Mouse (Mus musculus) thymus, postnatal 36 days (tissue): ENCODE measurements around the gene Olfr38.

Experiments
- DNase-seq, 2 experiments: peaks; one replicate each; pipeline ENCODE4 v3.0.0; 2022; ENCODE audit warnings: mixed read lengths in 2 of 2

Olfr38 gene

GRCm38 (mm10) chr6:42756104-42756503 is at the start of gene Olfr38:
Gene Olfr38 (plus strand): TSS chr6:42756404.
- DNase-seq: no peak

- DNase-seq: no peak
Measured at GRCm38 (mm10) chr6:42709291-42710211, 46.7 kb upstream of the Olfr38 start, which contains the start of gene Tcaf1. Gene Tcaf1 (minus strand): TSS chr6:42710088.

GRCm38 (mm10) chr6:42714668-42715067 is 41.5 kb upstream of the Olfr38 start:
- DNase-seq: no peak

- DNase-seq: no peak
Measured at GRCm38 (mm10) chr6:42717973-42718372, 38.2 kb upstream of the Olfr38 start.

- no peak for DNase-seq
Measured at GRCm38 (mm10) chr6:42739071-42739470, 17.1 kb upstream of the Olfr38 start, which contains the start of gene Olfr453. Gene Olfr453 (plus strand): TSS chr6:42739371.

- DNase-seq: no peak
Measured at GRCm38 (mm10) chr6:42742303-42742702, 13.9 kb upstream of the Olfr38 start.

- no peak for DNase-seq
Measured at GRCm38 (mm10) chr6:42747846-42748245, 8.4 kb upstream of the Olfr38 start.

GRCm38 (mm10) chr6:42777066-42777465 is 20.9 kb downstream of the Olfr38 start:
- no peak for DNase-seq

GRCm38 (mm10) chr6:42784793-42785192 is 28.6 kb downstream of the Olfr38 start, which contains the start of gene Olfr452:
Gene Olfr452 (plus strand): TSS chr6:42785093.
- no peak for DNase-seq

- DNase-seq: no peak
Measured at GRCm38 (mm10) chr6:42790247-42790948, 34.2 kb downstream of the Olfr38 start.

- no peak for DNase-seq
Measured at GRCm38 (mm10) chr6:42790949-42791556, 34.8 kb downstream of the Olfr38 start.

GRCm38 (mm10) chr6:42794982-42795381 is 38.8 kb downstream of the Olfr38 start:
- DNase-seq: no peak

GRCm38 (mm10) chr6:42811639-42812038 is 55.4 kb downstream of the Olfr38 start, which contains the start of gene Olfr450:
Gene Olfr450 (plus strand): TSS chr6:42811939.
- DNase-seq: no peak
